Mouse (Mus musculus): ENCODE measurements around the gene Fbln2. TPM values are rescaled to one million over a fixed set of nuclear protein-coding genes. Genes with fewer than 3 reads are reported as not detected.

Gene Fbln2
- polyA plus RNA-seq, 1 experiment = 70.4 TPM

GRCm38 (mm10) chr6:91248627-91249026, 36.4 kb downstream of the Fbln2 start:
- no peaks in the 10 kb centered on the region for H3K4me1 ChIP-seq (replicated peaks; ENCODE audit: control insufficient read depth, insufficient read depth, low read length)
- H3K36me3 ChIP-seq (ENCODE audit: control insufficient read depth, insufficient read depth, low read length) = no peaks in the 10 kb centered on the region
- no peak overlapping the region for H3K27ac ChIP-seq (ENCODE audit: control insufficient read depth, insufficient read depth, low read length)
- 66% methylated on average over 4 of the region's 4 CpGs for WGBS
- TF ChIP-seq POLR2A (IDR thresholded peaks at IDR 0.05; ENCODE audit: control insufficient read depth, extremely low read depth, insufficient read depth, low read length, poor library complexity) (no peak), CTCF (IDR thresholded peaks at IDR 0.05; ENCODE audit: borderline replicate concordance, control insufficient read depth, extremely low read depth, insufficient read depth, low read length, poor library complexity) (no peak)
- H3K4me3 ChIP-seq (ENCODE audit: control insufficient read depth, insufficient read depth, low read length) = no peak overlapping the region
- no peak for DNase-seq
- no peaks in the 10 kb centered on the region for H3K27me3 ChIP-seq (ENCODE audit: control insufficient read depth, insufficient read depth, low read length)

GRCm38 (mm10) chr6:91249797-91250196, 37.5 kb downstream of the Fbln2 start:
- DNase-seq = no peak
- no peaks in the 10 kb centered on the region for H3K4me1 ChIP-seq (replicated peaks; ENCODE audit: control insufficient read depth, insufficient read depth, low read length)
- no peak overlapping the region for H3K4me3 ChIP-seq (ENCODE audit: control insufficient read depth, insufficient read depth, low read length)
- H3K27ac ChIP-seq (ENCODE audit: control insufficient read depth, insufficient read depth, low read length) = no peak overlapping the region
- WGBS = 87% methylated on average over 1 of the region's 1 CpGs
- no peaks in the 10 kb centered on the region for H3K36me3 ChIP-seq (ENCODE audit: control insufficient read depth, insufficient read depth, low read length)
- TF ChIP-seq CTCF (IDR thresholded peaks at IDR 0.05; ENCODE audit: borderline replicate concordance, control insufficient read depth, extremely low read depth, insufficient read depth, low read length, poor library complexity) (no peak), POLR2A (IDR thresholded peaks at IDR 0.05; ENCODE audit: control insufficient read depth, extremely low read depth, insufficient read depth, low read length, poor library complexity) (no peak)
- no peaks in the 10 kb centered on the region for H3K27me3 ChIP-seq (ENCODE audit: control insufficient read depth, insufficient read depth, low read length)

DNA sequence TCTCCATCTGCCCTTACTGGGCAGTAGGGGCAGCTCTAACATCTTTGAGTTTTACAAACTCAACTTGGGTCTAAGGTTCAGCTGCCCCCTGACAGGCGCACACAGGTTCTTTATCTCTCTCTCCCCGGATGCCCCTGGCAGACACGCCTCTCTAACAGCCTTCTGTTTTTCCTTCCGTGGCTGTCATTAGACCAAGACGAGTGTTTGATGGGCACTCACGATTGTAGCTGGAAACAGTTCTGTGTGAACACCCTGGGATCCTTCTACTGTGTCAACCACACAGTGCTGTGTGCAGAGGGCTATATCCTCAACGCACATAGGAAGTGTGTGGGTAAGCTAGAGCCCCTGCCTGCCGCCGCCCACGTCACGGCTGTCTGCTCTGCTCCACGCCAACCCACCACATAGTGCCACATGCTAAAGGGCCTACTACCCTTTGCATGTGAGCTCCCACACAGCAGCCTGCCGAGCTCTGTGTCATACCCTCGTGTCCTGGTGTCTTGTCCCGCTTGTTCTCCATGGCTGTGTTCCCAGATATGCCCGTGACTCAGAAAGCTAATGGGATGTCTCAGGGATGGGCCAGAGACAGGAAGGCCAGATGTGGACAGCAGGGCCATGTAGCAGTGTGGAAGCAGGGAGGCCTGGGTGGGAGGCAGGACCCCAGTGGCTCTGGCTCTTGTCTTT, 47.3 kb downstream of the Fbln2 start:
- DNase-seq = no peak
- H3K27ac ChIP-seq (ENCODE audit: control insufficient read depth, insufficient read depth, low read length) = peak overlapping the region; percentile 11; the same call in 1 of the 2 replicates
- H3K36me3 ChIP-seq (ENCODE audit: control insufficient read depth, insufficient read depth, low read length) = no peaks in the 10 kb centered on the region
- H3K27me3 ChIP-seq (ENCODE audit: control insufficient read depth, insufficient read depth, low read length) = no peaks in the 10 kb centered on the region
- no peak for TF ChIP-seq POLR2A (IDR thresholded peaks at IDR 0.05; ENCODE audit: control insufficient read depth, extremely low read depth, insufficient read depth, low read length, poor library complexity)
- TF ChIP-seq CTCF (IDR thresholded peaks at IDR 0.05; ENCODE audit: borderline replicate concordance, control insufficient read depth, extremely low read depth, insufficient read depth, low read length, poor library complexity) = no peak
- WGBS = 60% methylated on average over 16 of the region's 16 CpGs
- H3K4me3 ChIP-seq (ENCODE audit: control insufficient read depth, insufficient read depth, low read length) = no peak overlapping the region
- H3K4me1 ChIP-seq (replicated peaks; ENCODE audit: control insufficient read depth, insufficient read depth, low read length) = peaks cover 19% of the 10 kb centered on the region

GRCm38 (mm10) chr6:91260347-91260986, 48.2 kb downstream of the Fbln2 start:
- TF ChIP-seq POLR2A (IDR thresholded peaks at IDR 0.05; ENCODE audit: control insufficient read depth, extremely low read depth, insufficient read depth, low read length, poor library complexity) (no peak), CTCF (IDR thresholded peaks at IDR 0.05; ENCODE audit: borderline replicate concordance, control insufficient read depth, extremely low read depth, insufficient read depth, low read length, poor library complexity) (no peak)
- Histone ChIP-seq H3K4me3 (ENCODE audit: control insufficient read depth, insufficient read depth, low read length) (no peak overlapping the region), H3K4me1 (replicated peaks; ENCODE audit: control insufficient read depth, insufficient read depth, low read length) (peaks cover 24% of the 10 kb centered on the region), H3K27me3 (ENCODE audit: control insufficient read depth, insufficient read depth, low read length) (no peaks in the 10 kb centered on the region), H3K27ac (ENCODE audit: control insufficient read depth, insufficient read depth, low read length) (no peak overlapping the region), H3K36me3 (ENCODE audit: control insufficient read depth, insufficient read depth, low read length) (no peaks in the 10 kb centered on the region)
- WGBS = 78% methylated on average over 8 of the region's 8 CpGs
- no peak for DNase-seq

DNA sequence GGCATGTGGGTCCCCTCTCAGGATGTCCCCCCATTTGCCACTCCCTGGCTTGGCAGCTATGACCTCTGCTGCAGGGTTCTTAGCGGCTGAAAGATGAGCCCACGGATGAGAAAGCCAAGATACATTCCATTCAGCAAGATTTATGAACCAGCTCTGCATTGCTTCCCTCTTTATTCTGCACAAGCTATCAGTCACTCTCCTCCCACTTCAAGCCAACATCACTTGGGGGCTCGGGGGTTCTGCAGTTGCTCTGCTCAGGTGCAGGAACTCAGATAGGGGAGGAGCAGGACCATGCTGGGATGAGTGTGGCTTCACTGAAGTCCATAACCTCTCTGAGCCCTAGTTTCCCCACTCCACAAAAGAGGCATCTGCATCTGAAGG, 48.7 kb downstream of the Fbln2 start:
- H3K4me3 ChIP-seq (ENCODE audit: control insufficient read depth, insufficient read depth, low read length) = no peak overlapping the region
- no peak for DNase-seq
- no peak overlapping the region for H3K27ac ChIP-seq (ENCODE audit: control insufficient read depth, insufficient read depth, low read length)
- TF ChIP-seq POLR2A (IDR thresholded peaks at IDR 0.05; ENCODE audit: control insufficient read depth, extremely low read depth, insufficient read depth, low read length, poor library complexity) = no peak
- TF ChIP-seq CTCF (IDR thresholded peaks at IDR 0.05; ENCODE audit: borderline replicate concordance, control insufficient read depth, extremely low read depth, insufficient read depth, low read length, poor library complexity) = no peak
- no peaks in the 10 kb centered on the region for H3K36me3 ChIP-seq (ENCODE audit: control insufficient read depth, insufficient read depth, low read length)
- peaks cover 24% of the 10 kb centered on the region for H3K4me1 ChIP-seq (replicated peaks; ENCODE audit: control insufficient read depth, insufficient read depth, low read length)
- 76% methylated on average over 3 of the region's 3 CpGs for WGBS
- H3K27me3 ChIP-seq (ENCODE audit: control insufficient read depth, insufficient read depth, low read length) = no peaks in the 10 kb centered on the region

GRCm38 (mm10) chr6:91265616-91266015, 53.4 kb downstream of the Fbln2 start:
- no peaks in the 10 kb centered on the region for H3K36me3 ChIP-seq (ENCODE audit: control insufficient read depth, insufficient read depth, low read length)
- TF ChIP-seq CTCF (IDR thresholded peaks at IDR 0.05; ENCODE audit: borderline replicate concordance, control insufficient read depth, extremely low read depth, insufficient read depth, low read length, poor library complexity) = no peak
- no peak for TF ChIP-seq POLR2A (IDR thresholded peaks at IDR 0.05; ENCODE audit: control insufficient read depth, extremely low read depth, insufficient read depth, low read length, poor library complexity)
- WGBS = 74% methylated on average over 12 of the region's 12 CpGs

More at GRCm38 (mm10) chr6:91265616-91266015, 53.4 kb downstream of the Fbln2 start:
- Histone ChIP-seq H3K4me3 (ENCODE audit: control insufficient read depth, insufficient read depth, low read length) (peak overlapping the region; percentile 55), H3K27me3 (ENCODE audit: control insufficient read depth, insufficient read depth, low read length) (no peaks in the 10 kb centered on the region), H3K4me1 (replicated peaks; ENCODE audit: control insufficient read depth, insufficient read depth, low read length) (peaks cover 22% of the 10 kb centered on the region), H3K27ac (ENCODE audit: control insufficient read depth, insufficient read depth, low read length) (peak overlapping the region; percentile 88)
- DNase-seq = peak; percentile 31

Data from thymus, adult 2 months (tissue).